Mouse (Mus musculus): ENCODE data around the gene Dgcr6.

DNA sequence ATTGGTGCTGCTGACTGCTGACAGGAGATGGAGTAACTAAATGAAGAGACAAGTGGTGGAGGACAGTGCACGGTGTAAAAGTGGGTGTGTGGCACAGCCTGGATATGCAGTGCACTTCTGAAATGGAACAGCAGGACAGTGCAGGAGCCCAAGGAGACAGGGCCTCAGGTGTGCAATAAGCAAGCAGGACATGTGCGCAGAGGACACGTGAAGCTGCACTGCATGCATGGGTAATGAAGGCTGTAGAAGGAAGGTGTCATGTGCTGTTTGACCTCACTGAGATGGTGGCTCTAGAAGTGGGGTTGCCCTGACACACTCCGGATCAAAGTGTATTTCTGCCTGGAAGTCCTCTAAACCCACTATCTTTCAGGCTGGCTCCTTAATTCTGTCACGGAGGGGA lies 22.0 kb downstream of the Dgcr6 start:
- TF ChIP-seq CTCF (IDR thresholded peaks at IDR 0.05; ENCODE audit: insufficient read depth, low read depth, low read length) = no peak
- no peak for TF ChIP-seq POLR2A (IDR thresholded peaks at IDR 0.05; ENCODE audit: insufficient read depth, low read depth, low read length)
